Mouse (Mus musculus): ENCODE measurements around the gene Utp6.

GRCm38 (mm10) chr11:79986886-79987285, 24.7 kb upstream of the Utp6 start:
- no peak for TF ChIP-seq NRF1 (IDR thresholded peaks at IDR 0.05; ENCODE audit: insufficient read depth, low read depth, low read length, poor library complexity, severe bottlenecking)
- no peak for TF ChIP-seq CTCF (IDR thresholded peaks at IDR 0.05 in 2 of 3, conservative IDR thresholded peaks at IDR 0.05 in 1 of 3; ENCODE audit: control insufficient read depth in 1 of 3, insufficient read depth in 1 of 3, low read depth in 2 of 3, low read length in 3 of 3, poor library complexity in 1 of 3, severe bottlenecking in 1 of 3)
- TF ChIP-seq E2F4 (IDR thresholded peaks at IDR 0.05; ENCODE audit: borderline replicate concordance, low read depth, low read length), result no peak
- TF ChIP-seq POLR2A (IDR thresholded peaks at IDR 0.05; ENCODE audit: control insufficient read depth in 1 of 2, insufficient read depth in 1 of 2, low read depth in 1 of 2, low read length in 2 of 2, poor library complexity in 1 of 2), result no peak
- TF ChIP-seq EP300 (IDR thresholded peaks at IDR 0.05; ENCODE audit: low read depth in 1 of 2, low read length in 2 of 2), result no peak
- TF ChIP-seq POLR2AphosphoS2 (IDR thresholded peaks at IDR 0.05; ENCODE audit: low read length), result no peak
- no peak for TF ChIP-seq USF1 (IDR thresholded peaks at IDR 0.05; ENCODE audit: low read depth, low read length)
- TF ChIP-seq NELFE (IDR thresholded peaks at IDR 0.05; ENCODE audit: low read depth, low read length), result no peak
- TF ChIP-seq ZC3H11A (IDR thresholded peaks at IDR 0.05; ENCODE audit: low read depth, low read length), result no peak
